Mouse (Mus musculus): Measurements from ENCODE around the gene Nms.

Gene Nms

GRCm38 (mm10) chr1:38938849-38939248 lies at the start of gene Nms:
TSS of gene Nms (plus strand) at chr1:38939149.
- DNase-seq: no peak

DNA sequence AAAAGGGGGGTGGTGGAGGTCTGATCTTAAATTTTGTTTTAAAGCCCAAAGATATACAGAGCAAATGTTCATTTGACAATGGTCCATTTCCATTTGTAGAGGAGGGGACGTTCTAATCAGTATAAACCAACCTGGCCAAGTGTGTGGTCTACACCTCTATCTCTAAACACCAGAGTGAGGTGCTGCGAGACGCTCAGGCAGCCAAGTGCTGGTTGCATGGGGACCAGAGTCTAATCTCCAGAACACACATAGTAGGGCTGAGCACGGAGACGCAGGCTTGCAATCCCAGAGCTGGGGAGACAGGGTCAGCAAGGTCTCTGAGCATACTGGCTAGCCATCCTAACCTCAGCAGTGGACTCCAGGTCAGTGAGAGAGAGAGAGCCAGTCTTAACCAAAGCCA lies 47.5 kb upstream of the Nms start:
- DNase-seq: no peak

GRCm38 (mm10) chr1:38893081-38893480 lies 45.9 kb upstream of the Nms start:
- DNase-seq: no peak

GRCm38 (mm10) chr1:38897431-38898248 lies 41.3 kb upstream of the Nms start, which contains the start of gene Chst10:
TSS of gene Chst10 (minus strand) at chr1:38898161.
- peak; percentile 80 to 84 for DNase-seq

GRCm38 (mm10) chr1:38902571-38902970 lies 36.4 kb upstream of the Nms start:
- no peak for DNase-seq

GRCm38 (mm10) chr1:38903985-38904384 lies 35.0 kb upstream of the Nms start:
- no peak for DNase-seq

- no peak for DNase-seq
Observed at GRCm38 (mm10) chr1:38928996-38929395, 10.0 kb upstream of the Nms start.

DNA sequence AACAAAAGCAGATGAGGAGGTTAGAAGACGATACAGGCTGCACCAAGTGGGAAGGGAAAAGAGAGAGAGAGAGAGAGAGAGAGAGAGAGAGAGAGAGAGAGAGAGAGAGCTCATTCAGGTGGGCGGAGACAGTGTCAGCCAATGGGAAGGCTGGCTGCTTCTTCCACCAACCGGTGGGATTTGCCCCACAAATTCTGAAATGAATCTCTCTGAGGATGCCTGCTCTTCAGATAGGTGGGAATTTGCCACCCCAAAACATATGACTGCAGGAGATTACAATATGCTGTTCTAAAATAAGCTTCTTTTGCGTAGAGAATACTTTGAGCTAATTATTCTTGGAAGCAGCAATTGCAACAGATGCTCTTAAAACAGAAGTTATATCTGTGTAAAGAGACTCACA lies 9.5 kb upstream of the Nms start:
- no peak for DNase-seq

DNA sequence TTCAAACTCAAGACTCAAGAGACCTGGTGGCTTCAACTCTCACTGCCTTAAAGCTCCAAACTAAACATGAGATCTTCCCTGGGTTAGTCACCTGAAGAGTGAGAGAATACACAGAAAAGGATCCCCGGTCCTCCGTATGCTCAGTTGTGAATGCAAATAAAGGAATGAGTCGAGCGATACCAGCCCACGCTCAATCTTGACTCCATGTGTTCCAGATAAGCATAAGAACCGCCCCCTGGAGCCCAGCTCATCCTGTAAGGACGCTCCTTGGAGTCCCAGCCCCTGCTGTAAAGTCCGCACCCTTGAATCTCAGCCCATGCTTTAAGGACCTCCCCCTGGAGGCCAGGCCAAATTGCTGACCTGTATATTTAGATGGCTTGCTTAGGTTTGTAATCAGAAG lies 8.2 kb upstream of the Nms start:
- no peak for DNase-seq

DNA sequence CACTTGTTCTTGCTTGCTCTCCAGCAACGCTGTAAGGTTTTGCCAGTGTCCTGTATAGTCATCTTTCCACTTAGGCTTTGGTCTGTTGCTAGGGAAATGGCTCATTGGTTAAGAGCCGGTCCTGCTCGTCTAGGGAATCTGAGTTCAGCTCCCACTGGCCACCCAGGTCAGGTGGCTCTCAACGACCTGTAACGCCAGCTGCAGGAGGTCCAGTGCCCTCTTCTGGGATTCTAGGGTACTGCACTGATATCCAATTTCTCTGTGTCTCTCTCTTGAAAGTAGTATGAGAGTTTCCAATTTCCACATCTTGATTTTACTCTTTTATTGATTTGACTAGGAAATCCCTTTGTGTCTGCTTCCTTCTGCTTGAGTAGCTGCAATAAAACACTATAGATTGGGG lies 4.3 kb upstream of the Nms start:
- peak; percentile 8 to 17 for DNase-seq

GRCm38 (mm10) chr1:38936780-38937179 lies 2.2 kb upstream of the Nms start:
- DNase-seq: peak; percentile 45 to 47

DNA sequence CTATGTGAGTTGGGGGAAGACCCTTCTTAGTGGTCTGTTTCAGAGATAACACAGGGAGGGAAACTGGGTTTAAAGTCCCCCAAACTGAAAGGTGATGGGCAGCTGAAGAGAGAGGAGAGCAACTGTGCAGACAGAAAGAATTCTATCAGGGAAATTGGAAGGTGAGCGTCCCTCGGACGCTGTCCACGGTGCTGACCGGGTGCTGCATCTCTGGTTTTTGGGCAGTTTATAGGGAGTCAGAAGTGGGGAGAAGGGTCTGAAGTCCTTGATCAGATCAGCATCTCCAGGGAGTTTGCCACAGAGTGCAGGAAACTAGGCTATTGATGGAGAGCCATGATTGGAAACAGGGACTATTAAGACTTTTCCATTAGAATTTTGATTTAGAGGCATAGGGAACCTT lies 659 bp downstream of the Nms start:
- DNase-seq: peak; percentile 77 to 79

DNA sequence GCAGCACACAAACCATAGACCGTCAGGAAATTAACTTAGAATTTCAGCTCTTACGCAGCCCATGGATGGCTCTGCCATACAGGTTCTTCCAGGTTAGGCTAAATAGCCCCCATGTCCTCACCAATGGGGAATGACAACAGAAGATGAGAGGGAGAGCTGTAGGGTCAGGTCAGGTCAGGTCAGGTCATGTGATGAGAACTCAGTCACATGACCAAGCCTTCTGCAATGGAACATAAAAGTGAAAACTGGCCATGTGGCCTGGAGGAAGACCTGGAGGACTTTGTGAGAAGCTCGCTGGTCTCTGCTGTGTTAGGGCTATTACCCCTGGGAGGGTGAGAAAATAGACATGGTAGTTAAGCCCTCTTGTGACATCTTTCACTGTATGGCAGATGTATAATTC lies 17.5 kb downstream of the Nms start:
- DNase-seq: no peak

GRCm38 (mm10) chr1:38969116-38969515 lies 30.2 kb downstream of the Nms start:
- DNase-seq: no peak

- DNase-seq: no peak
Observed at GRCm38 (mm10) chr1:38971712-38972111, 32.8 kb downstream of the Nms start.

DNA sequence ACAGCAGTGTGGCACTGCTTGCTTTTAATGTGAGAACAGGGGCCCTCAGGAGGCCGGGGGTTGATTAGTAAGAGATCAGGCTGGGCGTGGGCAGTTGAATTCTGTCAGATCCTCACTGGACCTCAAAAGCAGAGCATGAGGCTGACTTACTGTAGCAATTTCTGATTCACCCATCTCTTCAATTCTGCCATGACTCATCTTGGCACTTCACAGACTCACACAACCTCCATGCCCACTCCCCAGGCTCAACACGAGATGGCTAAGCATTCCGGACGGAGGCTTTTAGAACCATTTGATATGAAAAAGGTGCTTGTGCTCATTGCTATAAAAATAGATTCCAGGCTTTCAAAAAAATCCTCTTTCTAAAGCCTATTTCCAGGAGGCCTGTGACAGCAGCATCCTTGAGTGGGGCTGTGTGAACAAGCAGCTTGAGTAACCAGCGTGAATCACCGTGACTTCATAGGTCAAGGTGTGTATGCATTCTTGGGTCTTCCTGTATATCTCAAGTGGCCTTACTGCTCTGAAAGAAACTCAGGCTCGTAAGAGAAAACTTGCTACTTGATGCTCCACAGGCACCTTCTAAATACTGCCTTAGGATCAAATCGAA lies 34.1 kb downstream of the Nms start:
- no peak for DNase-seq

DNA sequence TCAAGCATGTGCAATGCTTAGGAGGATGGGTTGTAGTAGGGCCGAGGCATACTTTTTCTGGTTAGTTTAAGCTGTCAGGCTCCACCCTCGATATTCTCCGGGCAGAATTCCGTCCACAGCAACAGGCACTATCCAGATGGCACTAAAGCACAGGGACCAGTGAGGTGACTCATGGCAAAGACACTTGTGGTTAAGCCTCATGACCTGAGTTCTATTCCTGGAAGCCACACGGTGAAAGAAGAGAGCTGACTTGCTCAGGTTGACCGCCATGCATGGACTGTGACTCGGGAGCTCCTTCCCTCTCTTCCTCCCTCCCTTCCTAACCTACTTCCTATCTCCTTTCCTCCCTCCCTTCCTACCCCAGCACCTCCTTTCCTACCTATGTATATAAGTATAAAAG lies 41.0 kb downstream of the Nms start:
- DNase-seq: no peak

DNA sequence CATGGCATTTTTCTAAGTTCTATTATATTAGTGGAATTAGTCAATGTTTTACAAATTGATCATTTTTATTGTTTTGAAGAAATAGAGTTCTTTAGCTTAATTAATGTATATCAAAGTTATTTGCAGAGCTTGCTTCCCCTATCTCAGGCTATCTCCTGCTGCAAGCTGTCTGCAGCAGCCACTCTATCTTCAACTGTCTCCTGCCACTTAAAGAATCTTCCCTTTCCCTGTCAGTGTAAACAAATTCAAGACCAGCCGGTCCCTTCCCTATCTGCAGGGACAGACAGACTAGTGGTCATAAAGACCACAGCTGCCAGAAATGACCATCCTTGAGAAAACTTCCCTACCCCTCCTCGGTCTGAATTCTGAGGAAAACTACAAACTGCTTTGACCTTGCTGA lies 44.9 kb downstream of the Nms start:
- DNase-seq: no peak

DNA sequence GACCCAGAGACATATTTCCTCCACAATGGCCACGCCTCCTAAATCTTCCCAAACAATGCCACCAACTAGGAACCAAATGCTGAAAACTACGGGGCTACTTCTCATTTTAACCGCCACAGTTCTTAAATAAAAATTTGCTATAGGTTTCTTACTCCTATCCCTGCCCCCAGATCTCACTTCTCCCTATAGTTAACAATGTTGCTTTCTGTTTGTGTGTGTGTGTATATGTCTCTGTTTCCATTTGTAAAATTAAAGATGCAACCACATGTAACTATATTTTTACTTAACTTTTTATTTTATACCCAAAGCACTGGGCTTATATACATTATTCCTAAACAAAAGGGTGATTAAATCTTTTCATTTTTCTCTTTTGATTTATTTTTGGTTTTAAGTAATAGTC lies 46.4 kb downstream of the Nms start, which contains the start of gene Pdcl3:
Pdcl3 (plus strand) TSS at position 301 of the 400 bp plus-strand sequence.
- no peak for DNase-seq

GRCm38 (mm10) chr1:38987080-38987864 lies 48.3 kb downstream of the Nms start:
- peak; percentile 95 to 97 for DNase-seq

DNA sequence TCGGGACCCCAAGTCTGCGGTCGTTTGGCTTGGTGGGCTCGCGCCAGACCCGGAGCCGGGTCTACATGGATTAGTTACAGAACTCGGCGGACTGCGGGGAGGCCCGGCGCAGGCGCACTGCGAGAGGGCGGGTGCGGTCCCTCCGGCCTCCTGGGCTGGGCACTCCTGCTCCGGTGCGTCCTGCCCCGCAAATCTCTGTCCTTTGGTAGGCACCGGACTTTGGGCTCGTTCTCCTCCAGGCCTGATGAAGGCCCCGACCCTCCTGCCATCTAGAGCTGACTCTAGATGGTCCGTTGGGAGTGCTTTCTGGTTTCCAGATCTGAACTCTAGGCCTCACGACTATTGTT lies 48.9 kb downstream of the Nms start:
- DNase-seq: no peak

- DNase-seq: no peak
Observed at GRCm38 (mm10) chr1:38988357-38988756, 49.4 kb downstream of the Nms start.

GRCm38 (mm10) chr1:38992365-38992764 lies 53.4 kb downstream of the Nms start:
- no peak for DNase-seq
